Mouse (Mus musculus): ENCODE measurements around the gene Stk24. TPM values are rescaled to one million over a fixed set of nuclear protein-coding genes. Genes with fewer than 3 reads are reported as not detected.
"Not testable (repeated sequence)": the region's sequence is repeated elsewhere in the genome, so short reads cannot be mapped to it uniquely, and the experiment has no call there.

The Stk24 gene
- total RNA-seq (2021), result 10 to 100 TPM; 26.1 to 28.9 TPM
- long read RNA-seq, experiment 1, transcript Stk24-201 (11 exons, 2,676 nt), result major isoform, 5 of 6 reads
- long read RNA-seq, experiment 1, partial matches to known transcripts, result 1 of 6 reads
- long read RNA-seq, experiment 1, other reads (novel, unspliced or antisense), result 0 of 6 reads
- long read RNA-seq, experiment 2, transcript Stk24-201 (11 exons, 2,676 nt), result major isoform, 5 of 14 reads
- long read RNA-seq, experiment 2, partial matches to known transcripts, result 1 of 14 reads
- long read RNA-seq, experiment 2, other reads (novel, unspliced or antisense), result 8 of 14 reads

- intact Hi-C loops (cut with DNase I), result loop anchor here (5.0 kb wide), 2 partner anchors 82 to 102 kb away; no protein-coding TSS in a partner anchor
Observed at GRCm38 (mm10) chr14:121379827-121380145, at the start of gene Stk24. Gene Stk24 (minus strand): TSS chr14:121380011.

GRCm38 (mm10) chr14:121428148-121428547, 48.3 kb upstream of the Stk24 start:
- intact Hi-C loops (cut with DNase I), result no loop called here
- DNase-seq, result no peak

More at GRCm38 (mm10) chr14:121379827-121380145, at the start of gene Stk24:
- DNase-seq, result no peak

GRCm38 (mm10) chr14:121426743-121427142, 46.9 kb upstream of the Stk24 start:
- DNase-seq, result no peak
- intact Hi-C loops (cut with DNase I), result no loop called here

GRCm38 (mm10) chr14:121425004-121425793, 45.4 kb upstream of the Stk24 start:
- no peak for DNase-seq
- intact Hi-C loops (cut with DNase I), result no loop called here

- intact Hi-C loops (cut with DNase I), result no loop called here
Observed at GRCm38 (mm10) chr14:121423341-121423751, 43.5 kb upstream of the Stk24 start.

GRCm38 (mm10) chr14:121422664-121423340, 43.0 kb upstream of the Stk24 start:
- no peak for DNase-seq
- intact Hi-C loops (cut with DNase I), result no loop called here

More at GRCm38 (mm10) chr14:121423341-121423751, 43.5 kb upstream of the Stk24 start:
- no peak for DNase-seq

- intact Hi-C loops (cut with DNase I), result no loop called here
Observed at GRCm38 (mm10) chr14:121422000-121422399, 42.2 kb upstream of the Stk24 start.

GRCm38 (mm10) chr14:121417594-121417993, 37.8 kb upstream of the Stk24 start:
- DNase-seq, result no peak
- intact Hi-C loops (cut with DNase I), result no loop called here

More at GRCm38 (mm10) chr14:121422000-121422399, 42.2 kb upstream of the Stk24 start:
- DNase-seq, result no peak

- intact Hi-C loops (cut with DNase I), result no loop called here
- DNase-seq, result no peak
Observed at GRCm38 (mm10) chr14:121416626-121417319, 37.0 kb upstream of the Stk24 start.

GRCm38 (mm10) chr14:121414635-121415241, 34.9 kb upstream of the Stk24 start:
- intact Hi-C loops (cut with DNase I), result no loop called here
- DNase-seq, result no peak

- intact Hi-C loops (cut with DNase I); DNase-seq: not testable (repeated sequence)
Observed at GRCm38 (mm10) chr14:121413726-121414125, 33.9 kb upstream of the Stk24 start.

GRCm38 (mm10) chr14:121408944-121409343, 29.1 kb upstream of the Stk24 start:
- DNase-seq, result no peak
- intact Hi-C loops (cut with DNase I), result no loop called here

- no peak for DNase-seq
- intact Hi-C loops (cut with DNase I), result no loop called here
Observed at GRCm38 (mm10) chr14:121406943-121407342, 27.1 kb upstream of the Stk24 start.

GRCm38 (mm10) chr14:121405546-121405945, 25.7 kb upstream of the Stk24 start:
- intact Hi-C loops (cut with DNase I), result no loop called here
- no peak for DNase-seq

GRCm38 (mm10) chr14:121405120-121405519, 25.3 kb upstream of the Stk24 start:
- intact Hi-C loops (cut with DNase I), result no loop called here
- no peak for DNase-seq

GRCm38 (mm10) chr14:121399676-121400075, 19.9 kb upstream of the Stk24 start:
- DNase-seq, result no peak
- intact Hi-C loops (cut with DNase I), result no loop called here

GRCm38 (mm10) chr14:121397471-121397870, 17.7 kb upstream of the Stk24 start:
- intact Hi-C loops (cut with DNase I), result no loop called here
- DNase-seq, result no peak

- intact Hi-C loops (cut with DNase I), result no loop called here
- DNase-seq, result no peak
Observed at GRCm38 (mm10) chr14:121395125-121395524, 15.3 kb upstream of the Stk24 start.

GRCm38 (mm10) chr14:121391927-121392326, 12.1 kb upstream of the Stk24 start:
- DNase-seq, result peak in 1 of 2 experiments; percentile 8
- intact Hi-C loops (cut with DNase I), result no loop called here

- intact Hi-C loops (cut with DNase I), result no loop called here
- DNase-seq, result no peak
Observed at GRCm38 (mm10) chr14:121387760-121388159, 7.9 kb upstream of the Stk24 start.
